Mouse (Mus musculus) activated CD4-positive, CD25-positive, alpha-beta regulatory T cell, adult 4 months (primary cell): Measurements from ENCODE around the gene Pdap1. TPM values are rescaled to one million over a fixed set of nuclear protein-coding genes. Genes with fewer than 3 reads are reported as not detected.

Experiments used
- ATAC-seq: one replicate; pipeline ENCODE4 v1.8.0; 2017
- polyA plus RNA-seq, 2 experiments: library from polyadenylated mRNA; unstranded; fragments of 100-300 nt; shearing (Covaris generic); gene quantifications; one replicate each; pipeline ENCODE4 v1.2.1; 2017

Pdap1 gene
- polyA plus RNA-seq, 2 experiments from 2014 or later: 32.2 to 41.5 TPM

GRCm38 (mm10) chr5:145081866-145082613, 58.0 kb downstream of the Pdap1 start:
- no peak for ATAC-seq

Other genes with a start within 250 kb of the Pdap1 start
- 1 to 10 TPM; 4.0 to 5.2 TPM for gene Smurf1, start 174.4 kb downstream of the Pdap1 start, polyA plus RNA-seq
- not detected for gene Gm4871, start 107.5 kb downstream of the Pdap1 start, polyA plus RNA-seq
- gene 1700018F24Rik, start 97.2 kb downstream of the Pdap1 start, polyA plus RNA-seq: not detected
- gene Arpc1a, start 56.4 kb downstream of the Pdap1 start, polyA plus RNA-seq: 10 to 100 TPM; 84.8 to 96.6 TPM
- gene Kpna7, start 56.2 kb downstream of the Pdap1 start, polyA plus RNA-seq: not detected
- gene Arpc1b, start 26.0 kb downstream of the Pdap1 start, polyA plus RNA-seq: 1,000 to 10,000 TPM in 1 of 2 experiments, 100 to 1,000 TPM in 1; 727 to 1,112 TPM
- gene Bud31, start 124 bp upstream of the Pdap1 start, polyA plus RNA-seq: 100 to 1,000 TPM; 107 to 118 TPM
- 10 to 100 TPM in 1 of 2 experiments, 1 to 10 TPM in 1; 7.0 to 18.0 TPM for gene Ptcd1, start 26.9 kb upstream of the Pdap1 start, polyA plus RNA-seq
- gene Cpsf4, start 27.0 kb upstream of the Pdap1 start, polyA plus RNA-seq: 10 to 100 TPM; 13.7 to 17.7 TPM
- gene Atp5j2, start 51.8 kb upstream of the Pdap1 start, polyA plus RNA-seq: 100 to 1,000 TPM; 418 to 445 TPM
- 10 to 100 TPM; 16.7 to 20.3 TPM for gene Zkscan14, start 61.6 kb upstream of the Pdap1 start, polyA plus RNA-seq
- 1 to 10 TPM; 4.8 to 6.0 TPM for gene Zkscan5, start 64.3 kb upstream of the Pdap1 start, polyA plus RNA-seq
- 10 to 100 TPM; 59.5 to 61.1 TPM for gene Zfp655, start 91.5 kb upstream of the Pdap1 start, polyA plus RNA-seq
- under 1 TPM; 0.37 to 0.45 TPM for gene Zscan25, start 140.3 kb upstream of the Pdap1 start, polyA plus RNA-seq
- not detected for gene Cyp3a57, start 205.0 kb upstream of the Pdap1 start, polyA plus RNA-seq